Mouse (Mus musculus) brain, embryonic 14.5 days (tissue): ENCODE measurements at regions not wholly inside any gene's neighbourhood (a gene's known extent, or its start where the extent isn't known, plus 50 kb on each side); places are given as distances from the start of the nearest gene placed in this dataset.
A peak's percentile ranks its signal among the peaks of the same experiment; 100 is the strongest.

Experiments
- DNase-seq: peaks from one replicate; pipeline ENCODE4 v3.0.0-alpha.2; 2011; ENCODE audit warnings: low read depth
- CTCF ChIP-seq: fragments of 200-500 bp; IDR thresholded peaks from 2 replicates; pipeline ENCODE4 v1.5.1; 2012; ENCODE audit warnings: inconsistent platforms, mild to moderate bottlenecking, moderate library complexity, borderline replicate concordance; ENCODE audit not compliant: insufficient read depth, insufficient read length; ENCODE audit errors: extremely low read depth
- POLR2A ChIP-seq: fragments of 200-500 bp; IDR thresholded peaks from 2 replicates; pipeline ENCODE4 v1.6.1; 2012; ENCODE audit warnings: mild to moderate bottlenecking, inconsistent platforms, borderline replicate concordance; ENCODE audit not compliant: poor library complexity, insufficient read depth, insufficient read length, severe bottlenecking; ENCODE audit errors: extremely low read depth

- TF ChIP-seq POLR2A (no peak), CTCF (no peak; the same call in 1 of the 2 replicates)
- DNase-seq, result peak; percentile 7
Observed at GRCm38 (mm10) chr12:35674487-35674886, 139.6 kb upstream of the Ahr start.

- TF ChIP-seq CTCF (no peak), POLR2A (no peak)
- no peak for DNase-seq
Observed at GRCm38 (mm10) chr12:35670980-35671379, 136.1 kb upstream of the Ahr start.

- TF ChIP-seq POLR2A (no peak), CTCF (no peak)
- DNase-seq, result no peak
Observed at GRCm38 (mm10) chr12:35668716-35669115, 133.9 kb upstream of the Ahr start.

GRCm38 (mm10) chr12:35667705-35668104 lies 132.9 kb upstream of the Ahr start:
- no peak for TF ChIP-seq POLR2A
- no peak for DNase-seq

GRCm38 (mm10) chr12:35667218-35667617 lies 132.4 kb upstream of the Ahr start:
- TF ChIP-seq CTCF (no peak), POLR2A (no peak)
- DNase-seq, result no peak

GRCm38 (mm10) chr12:35666062-35666461 lies 131.2 kb upstream of the Ahr start:
- no peak for TF ChIP-seq POLR2A
- TF ChIP-seq CTCF, result no peak
- DNase-seq, result no peak

GRCm38 (mm10) chr12:35663062-35663461 lies 128.2 kb upstream of the Ahr start:
- TF ChIP-seq POLR2A, result no peak
- TF ChIP-seq CTCF, result no peak
- DNase-seq, result no peak

- DNase-seq, result no peak
- TF ChIP-seq CTCF, result no peak
- no peak for TF ChIP-seq POLR2A
Observed at GRCm38 (mm10) chr12:35656563-35656962, 121.7 kb upstream of the Ahr start.

GRCm38 (mm10) chr12:35649772-35650171 lies 114.9 kb upstream of the Ahr start:
- DNase-seq, result no peak
- no peak for TF ChIP-seq CTCF
- no peak for TF ChIP-seq POLR2A

GRCm38 (mm10) chr12:35642473-35642872 lies 107.6 kb upstream of the Ahr start:
- DNase-seq, result no peak
- no peak for TF ChIP-seq CTCF
- no peak for TF ChIP-seq POLR2A

- no peak for DNase-seq
- no peak for TF ChIP-seq CTCF
- TF ChIP-seq POLR2A, result no peak
Observed at GRCm38 (mm10) chr12:35641741-35642140, 106.9 kb upstream of the Ahr start.

GRCm38 (mm10) chr12:35640911-35641345 lies 106.1 kb upstream of the Ahr start:
- TF ChIP-seq CTCF (no peak), POLR2A (no peak)
- DNase-seq, result no peak

- DNase-seq, result no peak
- TF ChIP-seq CTCF, result no peak
- no peak for TF ChIP-seq POLR2A
Observed at GRCm38 (mm10) chr12:35623484-35623883, 88.6 kb upstream of the Ahr start.

- DNase-seq, result no peak
- no peak for TF ChIP-seq POLR2A
- TF ChIP-seq CTCF, result no peak
Observed at GRCm38 (mm10) chr12:35614885-35615284, 80.0 kb upstream of the Ahr start.

GRCm38 (mm10) chr12:35607652-35608051 lies 72.8 kb upstream of the Ahr start:
- TF ChIP-seq POLR2A, result no peak
- TF ChIP-seq CTCF, result no peak
- DNase-seq, result peak; percentile 5
